Mouse (Mus musculus) midbrain, embryonic 13.5 days (tissue): ENCODE measurements around the gene Tmem52b. TPM values are rescaled to one million over a fixed set of nuclear protein-coding genes. Genes with fewer than 3 reads are reported as not detected.

Source experiments
- ATAC-seq: fragments of 200-750 bp; cut with Nextera tagmentation; 2 replicates; pipeline ENCODE4 v1.8.0; 2017; ENCODE audit warnings: mild to moderate bottlenecking, moderate TSS enrichment, moderate library complexity
- H3K27ac ChIP-seq: fragments of 300-500 bp; sonication (generic); 2 replicates; pipeline ENCODE4 v1.5.1; 2015; ENCODE audit warnings: inconsistent platforms, mild to moderate bottlenecking, moderate library complexity
- H3K27me3 ChIP-seq: fragments of 300-500 bp; sonication (generic); 2 replicates; pipeline ENCODE4 v1.6.1; 2015; ENCODE audit warnings: mild to moderate bottlenecking, inconsistent platforms
- H3K36me3 ChIP-seq: fragments of 300-500 bp; sonication (generic); 2 replicates; pipeline ENCODE4 v1.6.1; 2015; ENCODE audit warnings: mild to moderate bottlenecking, inconsistent platforms
- H3K4me1 ChIP-seq: fragments of 300-500 bp; sonication (generic); replicated peaks from 2 replicates; pipeline ENCODE4 v1.6.1; 2015; ENCODE audit warnings: inconsistent platforms
- H3K4me2 ChIP-seq: fragments of 300-500 bp; sonication (generic); replicated peaks from 2 replicates; pipeline ENCODE4 v1.6.1; 2015; ENCODE audit warnings: moderate library complexity, mild to moderate bottlenecking, inconsistent platforms
- H3K4me3 ChIP-seq: fragments of 300-500 bp; sonication (generic); replicated peaks from 2 replicates; pipeline ENCODE4 v1.5.1; 2015; ENCODE audit warnings: mild to moderate bottlenecking, inconsistent platforms
- H3K9ac ChIP-seq: fragments of 300-500 bp; sonication (generic); replicated peaks from 2 replicates; pipeline ENCODE4 v1.6.1; 2015; ENCODE audit warnings: mild to moderate bottlenecking, inconsistent platforms
- H3K9me3 ChIP-seq: fragments of 300-500 bp; sonication (generic); 2 replicates; pipeline ENCODE4 v1.6.1; 2016; ENCODE audit warnings: mild to moderate bottlenecking, inconsistent platforms
- WGBS: fragments of 180-500 bp; shearing (Covaris S2); methylation state at CpG from one replicate; pipeline ENCODE4 v1.1.7; 2015; 5-methylcytosine and 5-hydroxymethylcytosine counted together
- polyA plus RNA-seq: library from polyadenylated mRNA; unstranded; fragments of >200 nt; fragmentation: Nextera tagmentation; extraction: Ambion mirVana; gene quantifications from 2 replicates; pipeline ENCODE4 v1.2.1, GENCODE M21; 2015

Tmem52b gene
- polyA plus RNA-seq, 1 experiment from 2014 or later = not detected

- Histone ChIP-seq H3K9me3 (no peaks in the 10 kb centered on the region), H3K4me1 (no peaks in the 10 kb centered on the region), H3K36me3 (no peaks in the 10 kb centered on the region), H3K27ac (no peak overlapping the region), H3K4me3 (no peak overlapping the region), H3K4me2 (no peak overlapping the region), H3K9ac (no peak overlapping the region), H3K27me3 (no peaks in the 10 kb centered on the region)
- 84% methylated on average over 8 of the region's 8 CpGs for WGBS
- ATAC-seq = no peak
Measured at GRCm38 (mm10) chr6:129512868-129513267, 513 bp downstream of the Tmem52b start.

- no peak overlapping the region for H3K27ac ChIP-seq
- no peak overlapping the region for H3K9ac ChIP-seq
- H3K4me1 ChIP-seq = no peaks in the 10 kb centered on the region
- H3K9me3 ChIP-seq = no peaks in the 10 kb centered on the region
- no peak overlapping the region for H3K4me3 ChIP-seq
- no peaks in the 10 kb centered on the region for H3K27me3 ChIP-seq
- 75% methylated on average over 1 of the region's 1 CpGs for WGBS
- no peak for ATAC-seq
- no peaks in the 10 kb centered on the region for H3K36me3 ChIP-seq
- H3K4me2 ChIP-seq = no peak overlapping the region
Measured at GRCm38 (mm10) chr6:129513409-129513808, 1.1 kb downstream of the Tmem52b start.

DNA sequence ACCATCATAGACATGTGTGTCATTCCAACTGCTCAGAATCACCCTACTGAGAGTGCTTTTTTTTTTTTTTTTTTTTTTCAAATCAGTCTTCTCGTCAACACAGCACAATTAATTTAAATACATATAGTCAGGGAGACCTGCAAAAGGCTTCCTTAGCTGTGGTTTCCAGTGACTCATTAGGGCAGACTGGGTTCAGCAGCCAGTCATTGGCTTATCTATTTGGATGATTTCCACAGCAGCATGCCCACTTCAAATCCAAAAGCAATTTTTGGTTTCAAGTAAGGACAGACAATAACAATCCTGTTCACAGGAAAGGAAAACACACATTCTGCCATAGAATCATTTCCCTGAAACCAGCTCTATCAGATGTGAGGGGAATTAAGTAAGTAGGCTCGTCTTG lies 2.0 kb downstream of the Tmem52b start:
- H3K27me3 ChIP-seq = no peaks in the 10 kb centered on the region
- H3K4me3 ChIP-seq = no peak overlapping the region
- no peaks in the 10 kb centered on the region for H3K9me3 ChIP-seq
- WGBS = 81% methylated on average over 2 of the region's 2 CpGs
- H3K36me3 ChIP-seq = no peaks in the 10 kb centered on the region
- H3K4me2 ChIP-seq = no peak overlapping the region
- H3K27ac ChIP-seq = no peak overlapping the region
- no peak overlapping the region for H3K9ac ChIP-seq
- no peaks in the 10 kb centered on the region for H3K4me1 ChIP-seq
- no peak for ATAC-seq

- WGBS = 92% methylated on average over 3 of the region's 3 CpGs
- Histone ChIP-seq H3K4me2 (no peak overlapping the region), H3K27me3 (no peaks in the 10 kb centered on the region), H3K27ac (no peak overlapping the region), H3K4me3 (no peak overlapping the region), H3K9me3 (no peaks in the 10 kb centered on the region), H3K9ac (no peak overlapping the region), H3K4me1 (no peaks in the 10 kb centered on the region), H3K36me3 (no peaks in the 10 kb centered on the region)
- no peak for ATAC-seq
Measured at GRCm38 (mm10) chr6:129515068-129515467, 2.7 kb downstream of the Tmem52b start.

DNA sequence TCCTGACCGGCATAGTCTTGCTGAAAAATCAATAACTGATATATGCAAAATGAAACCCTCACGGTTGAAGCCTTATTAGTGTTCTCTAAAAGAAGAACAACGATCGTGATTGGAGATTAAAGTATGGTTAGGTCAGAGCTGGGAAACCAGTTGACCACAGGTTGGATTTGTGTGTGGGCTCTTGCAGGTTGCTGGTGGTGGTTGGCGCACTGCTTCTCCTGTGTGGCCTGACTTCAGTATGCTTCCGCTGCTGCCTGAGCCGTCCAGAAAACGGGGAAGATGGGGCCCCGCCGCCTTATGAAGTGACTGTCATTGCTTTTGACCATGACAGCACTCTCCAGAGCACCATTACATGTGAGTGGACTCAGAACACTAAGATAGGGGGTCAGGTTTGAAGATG lies 4.0 kb downstream of the Tmem52b start:
- H3K27me3 ChIP-seq = no peaks in the 10 kb centered on the region
- 93% methylated on average over 10 of the region's 10 CpGs for WGBS
- H3K4me3 ChIP-seq = no peak overlapping the region
- H3K9ac ChIP-seq = no peak overlapping the region
- no peaks in the 10 kb centered on the region for H3K4me1 ChIP-seq
- no peak overlapping the region for H3K27ac ChIP-seq
- no peak overlapping the region for H3K4me2 ChIP-seq
- no peak for ATAC-seq
- no peaks in the 10 kb centered on the region for H3K36me3 ChIP-seq
- no peaks in the 10 kb centered on the region for H3K9me3 ChIP-seq

- Histone ChIP-seq H3K9me3 (no peaks in the 10 kb centered on the region), H3K4me3 (no peak overlapping the region), H3K36me3 (no peaks in the 10 kb centered on the region), H3K4me2 (no peak overlapping the region), H3K27ac (no peak overlapping the region), H3K9ac (no peak overlapping the region), H3K4me1 (no peaks in the 10 kb centered on the region), H3K27me3 (no peaks in the 10 kb centered on the region)
- ATAC-seq = peak; percentile 90
- 50% methylated on average over 2 of the region's 2 CpGs for WGBS
Measured at GRCm38 (mm10) chr6:129517752-129518408, 5.5 kb downstream of the Tmem52b start.

DNA sequence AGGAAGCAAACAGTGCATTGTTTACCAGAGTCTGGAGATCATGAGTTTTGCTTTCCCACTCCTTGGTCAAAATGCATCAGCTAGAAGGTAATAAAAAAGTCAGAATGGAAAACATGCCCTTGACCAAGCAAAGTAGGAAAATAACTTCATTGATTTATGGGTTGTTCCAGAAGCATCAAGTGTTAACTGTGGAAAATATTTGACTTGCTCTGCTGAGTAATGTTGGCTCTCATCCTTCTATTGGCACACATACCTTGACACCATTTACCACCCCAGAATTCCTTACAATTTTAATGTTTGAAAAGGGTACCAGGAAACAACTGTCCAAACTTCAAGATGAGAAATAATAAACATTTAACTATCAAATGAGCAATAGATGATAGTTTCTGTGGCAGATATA lies 13.7 kb downstream of the Tmem52b start:
- H3K27ac ChIP-seq = no peak overlapping the region
- H3K9me3 ChIP-seq = no peaks in the 10 kb centered on the region
- no peak overlapping the region for H3K4me2 ChIP-seq
- ATAC-seq = no peak
- H3K9ac ChIP-seq = no peak overlapping the region
- H3K4me3 ChIP-seq = no peak overlapping the region
- H3K4me1 ChIP-seq = no peaks in the 10 kb centered on the region
- no peaks in the 10 kb centered on the region for H3K36me3 ChIP-seq
- H3K27me3 ChIP-seq = no peaks in the 10 kb centered on the region

DNA sequence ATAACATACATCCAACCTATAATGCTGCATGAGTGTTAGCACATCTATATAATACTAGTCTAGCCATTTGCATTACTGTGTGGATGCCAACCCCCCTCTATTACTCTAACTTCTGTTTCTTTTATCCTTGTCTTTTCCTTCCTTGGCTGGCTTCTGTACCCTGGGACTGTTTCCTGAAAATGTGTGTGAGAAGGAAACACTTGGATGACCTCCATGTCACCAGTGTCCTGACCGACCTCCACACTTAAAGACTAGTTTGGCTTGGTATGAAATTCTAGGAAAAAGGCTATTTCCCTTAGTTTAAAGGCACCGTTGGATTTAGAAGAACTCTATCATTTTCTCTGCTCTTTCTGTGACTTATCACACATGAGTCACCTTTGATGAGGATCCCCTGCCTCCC lies 15.1 kb downstream of the Tmem52b start:
- WGBS = 92% methylated on average over 2 of the region's 2 CpGs
- ATAC-seq = no peak
- Histone ChIP-seq H3K27me3 (no peaks in the 10 kb centered on the region), H3K4me1 (peaks cover 3% of the 10 kb centered on the region), H3K9me3 (no peaks in the 10 kb centered on the region), H3K9ac (no peak overlapping the region), H3K4me2 (no peak overlapping the region), H3K27ac (no peak overlapping the region), H3K4me3 (no peak overlapping the region), H3K36me3 (no peaks in the 10 kb centered on the region)

DNA sequence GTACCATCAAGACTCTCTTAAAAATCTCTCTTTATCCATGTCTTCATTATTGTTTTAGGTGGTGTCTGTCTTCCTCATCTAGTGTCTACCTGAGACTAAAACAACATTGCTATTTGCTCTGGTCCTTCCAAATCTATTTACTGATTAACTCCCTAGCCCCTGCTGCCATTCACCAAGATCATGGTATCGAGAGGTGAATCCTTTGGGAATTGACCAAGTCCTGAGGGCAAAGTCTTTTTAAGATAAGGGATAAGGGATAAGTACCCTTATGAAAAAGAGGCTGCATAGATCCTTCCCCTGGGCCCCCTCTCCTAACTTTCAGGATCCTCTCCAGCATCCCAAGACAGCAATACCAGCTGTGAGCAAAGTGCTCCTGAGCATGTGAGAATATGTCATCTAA lies 17.2 kb downstream of the Tmem52b start:
- no peak overlapping the region for H3K9ac ChIP-seq
- no peaks in the 10 kb centered on the region for H3K9me3 ChIP-seq
- 86% methylated on average over 1 of the region's 1 CpGs for WGBS
- H3K4me2 ChIP-seq = no peak overlapping the region
- no peak overlapping the region for H3K27ac ChIP-seq
- ATAC-seq = no peak
- H3K4me1 ChIP-seq = peaks cover 10% of the 10 kb centered on the region
- no peaks in the 10 kb centered on the region for H3K27me3 ChIP-seq
- H3K36me3 ChIP-seq = no peaks in the 10 kb centered on the region
- H3K4me3 ChIP-seq = no peak overlapping the region

DNA sequence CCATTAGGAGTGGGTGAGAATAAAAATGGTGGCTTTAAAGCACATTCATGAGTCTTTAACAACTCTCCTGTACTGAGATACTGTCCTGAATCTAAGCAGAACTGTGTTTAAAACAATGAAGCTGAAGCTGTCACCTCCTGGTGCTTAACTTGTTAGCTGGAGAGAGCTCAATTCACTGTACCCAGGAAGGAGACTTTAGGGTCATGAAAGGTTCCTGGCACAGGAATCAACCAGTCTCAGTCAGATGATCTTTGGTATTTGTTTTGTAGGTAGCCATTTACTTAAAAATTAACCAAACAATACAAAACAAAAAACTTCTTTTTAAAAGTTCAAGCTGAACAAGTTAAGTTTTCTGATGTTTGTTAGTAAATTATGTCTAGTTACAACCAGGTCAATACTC lies 17.9 kb downstream of the Tmem52b start:
- no peak overlapping the region for H3K27ac ChIP-seq
- H3K4me3 ChIP-seq = no peak overlapping the region
- no peaks in the 10 kb centered on the region for H3K27me3 ChIP-seq
- no peak for ATAC-seq
- no peak overlapping the region for H3K4me2 ChIP-seq
- H3K4me1 ChIP-seq = peaks cover 17% of the 10 kb centered on the region
- no peaks in the 10 kb centered on the region for H3K36me3 ChIP-seq
- H3K9ac ChIP-seq = no peak overlapping the region
- H3K9me3 ChIP-seq = no peaks in the 10 kb centered on the region

GRCm38 (mm10) chr6:129532556-129532941 lies 20.2 kb downstream of the Tmem52b start:
- Histone ChIP-seq H3K4me1 (peaks cover 37% of the 10 kb centered on the region), H3K27ac (peak overlapping the region; percentile 88), H3K4me2 (peak overlapping the region; percentile 71), H3K27me3 (no peaks in the 10 kb centered on the region), H3K36me3 (peaks cover 4% of the 10 kb centered on the region), H3K9ac (peak overlapping the region; percentile 92), H3K4me3 (peak overlapping the region; percentile 88), H3K9me3 (no peaks in the 10 kb centered on the region)
- WGBS = 32% methylated on average over 7 of the region's 7 CpGs
- peak; percentile 43 for ATAC-seq

- H3K27ac ChIP-seq = peak within 1 kb of the TSS; percentile 88
- peak; percentile 84 for ATAC-seq
- H3K4me3 ChIP-seq = peak within 1 kb of the TSS; percentile 88
- peaks cover 9% of the 10 kb centered on the region for H3K36me3 ChIP-seq
- 1% methylated on average over 55 of the region's 55 CpGs for WGBS
- peak within 1 kb of the TSS; percentile 92 for H3K9ac ChIP-seq
- H3K4me2 ChIP-seq = peak within 1 kb of the TSS; percentile 71
- H3K27me3 ChIP-seq = no peaks in the 10 kb centered on the region
- H3K9me3 ChIP-seq = no peaks in the 10 kb centered on the region
- peaks cover 37% of the 10 kb centered on the region for H3K4me1 ChIP-seq
Measured at GRCm38 (mm10) chr6:129532942-129533860, 20.8 kb downstream of the Tmem52b start, which contains the start of gene Gabarapl1. TSS of gene Gabarapl1 (plus strand) at chr6:129533160.
